Mouse (Mus musculus) CH12.LX (cell line): ENCODE data around the gene Tmco3. TPM values are rescaled to one million over a fixed set of nuclear protein-coding genes. Genes with fewer than 3 reads are reported as not detected.

ENCODE experiments used
- DNase-seq: peaks from one replicate; pipeline ENCODE4 v3.0.0-alpha.2; 2013; ENCODE audit errors: extremely low read depth
- H3K27ac ChIP-seq: 2 replicates; pipeline ENCODE4 v1.5.1; 2012; ENCODE audit warnings: low read depth, mild to moderate bottlenecking, control low read depth, moderate library complexity; ENCODE audit not compliant: insufficient read depth
- H3K27me3 ChIP-seq: replicated peaks from 2 replicates; pipeline ENCODE3; 2012; ENCODE audit warnings: inconsistent platforms
- H3K36me3 ChIP-seq, 2 experiments: replicated peaks in 1 of 2; 2 replicates each; pipeline versions ENCODE3 to v1.6.1; 2012; ENCODE audit warnings: inconsistent platforms in 1 of 2, low read length in 1 of 2, mild to moderate bottlenecking in 1 of 2, mixed read lengths in 1 of 2, moderate library complexity in 1 of 2; ENCODE audit not compliant: control insufficient read depth in 1 of 2, insufficient read depth in 1 of 2
- H3K4me1 ChIP-seq, 2 experiments: 2 replicates each; pipeline ENCODE4 v1.6.1; 2012; ENCODE audit warnings: inconsistent platforms in 1 of 2, moderate library complexity in 1 of 2; ENCODE audit not compliant: insufficient read depth in 2 of 2, control insufficient read depth in 1 of 2
- H3K4me2 ChIP-seq: 2 replicates; pipeline ENCODE4 v1.6.1; 2012; ENCODE audit warnings: low read depth, mild to moderate bottlenecking, control low read depth; ENCODE audit not compliant: poor library complexity, insufficient read depth, severe bottlenecking
- H3K4me3 ChIP-seq, 3 experiments: fragments of 150-350 bp in 1 of 3; sonication (generic) in 1 of 3; replicated peaks in 1 of 3; 2 replicates each; pipeline versions ENCODE3 to v1.5.1; 2011 to 2012; ENCODE audit warnings: low read depth in 2 of 3, low read length in 2 of 3, mild to moderate bottlenecking in 2 of 3, moderate library complexity in 2 of 3, control low read depth in 1 of 3, improper control_type of control experiment in 1 of 3, inconsistent platforms in 1 of 3, mixed read lengths in 1 of 3; ENCODE audit not compliant: poor library complexity in 1 of 3
- H3K79me2 ChIP-seq: replicated peaks from 2 replicates; pipeline ENCODE4 v1.6.1; 2012; ENCODE audit warnings: mild to moderate bottlenecking, moderate library complexity; ENCODE audit not compliant: control insufficient read depth, poor library complexity, insufficient read depth, severe bottlenecking; ENCODE audit errors: extremely low read depth
- H3K9ac ChIP-seq: 2 replicates; pipeline ENCODE4 v1.6.1; 2012; ENCODE audit warnings: low read depth, mild to moderate bottlenecking, control low read depth, moderate library complexity; ENCODE audit not compliant: insufficient read depth
- H3K9me3 ChIP-seq: replicated peaks from 2 replicates; pipeline ENCODE3; 2012; ENCODE audit warnings: low read length, inconsistent platforms, mixed read lengths
- CHD1 ChIP-seq: IDR thresholded peaks from 2 replicates; pipeline ENCODE4 v1.6.1; 2012; ENCODE audit warnings: low read depth, low read length, improper control_type of control experiment, inconsistent platforms
- CTCF ChIP-seq, 2 experiments: IDR thresholded peaks in 1 of 2; conservative IDR thresholded peaks in 1 of 2; 2 replicates each; pipeline ENCODE4 v1.5.1; 2011 to 2012; ENCODE audit warnings: low read depth in 2 of 2, low read length in 2 of 2, improper control_type of control experiment in 1 of 2, inconsistent platforms in 1 of 2, mild to moderate bottlenecking in 1 of 2, moderate library complexity in 1 of 2
- GABPA ChIP-seq: IDR thresholded peaks from 2 replicates; pipeline ENCODE4 v1.6.1; 2012; ENCODE audit warnings: low read depth, low read length, improper control_type of control experiment, inconsistent platforms; ENCODE audit not compliant: insufficient replicate concordance
- KAT2A ChIP-seq: IDR thresholded peaks from 2 replicates; pipeline ENCODE4 v1.6.1; 2012; ENCODE audit warnings: low read length, improper control_type of control experiment, inconsistent platforms; ENCODE audit not compliant: insufficient replicate concordance
- MAZ ChIP-seq: IDR thresholded peaks from 2 replicates; pipeline ENCODE4 v1.6.1; 2012; ENCODE audit warnings: low read depth, mild to moderate bottlenecking, inconsistent platforms, low read length, improper control_type of control experiment, moderate library complexity
- MYC ChIP-seq: IDR thresholded peaks from 2 replicates; pipeline ENCODE4 v1.6.1; 2011; ENCODE audit warnings: low read depth, mild to moderate bottlenecking, improper control_type of control experiment, low read length
- NELFE ChIP-seq: IDR thresholded peaks from 2 replicates; pipeline ENCODE4 v1.6.1; 2011; ENCODE audit warnings: low read depth, low read length, improper control_type of control experiment
- POLR2A ChIP-seq: IDR thresholded peaks from 2 replicates; pipeline ENCODE4 v1.6.1; 2011; ENCODE audit warnings: low read depth, mild to moderate bottlenecking, improper control_type of control experiment, low read length
- POLR2AphosphoS2 ChIP-seq: IDR thresholded peaks from 2 replicates; pipeline ENCODE4 v1.6.1; 2011; ENCODE audit warnings: low read depth, low read length, improper control_type of control experiment
- RAD21 ChIP-seq: IDR thresholded peaks from 2 replicates; pipeline ENCODE4 v1.6.1; 2011; ENCODE audit warnings: low read depth, mild to moderate bottlenecking, low read length, improper control_type of control experiment, moderate library complexity
- SIN3A ChIP-seq: IDR thresholded peaks from 2 replicates; pipeline ENCODE4 v1.6.1; 2012; ENCODE audit warnings: low read length, improper control_type of control experiment, inconsistent platforms
- SMC3 ChIP-seq: IDR thresholded peaks from 2 replicates; pipeline ENCODE4 v1.6.1; 2011; ENCODE audit warnings: low read depth, low read length, improper control_type of control experiment
- USF1 ChIP-seq: IDR thresholded peaks from 2 replicates; pipeline ENCODE4 v1.6.1; 2014; ENCODE audit warnings: low read depth, mild to moderate bottlenecking, inconsistent platforms, low read length, improper control_type of control experiment
- USF2 ChIP-seq: conservative IDR thresholded peaks from 2 replicates; pipeline ENCODE4 v1.6.1; 2011; ENCODE audit warnings: low read depth, low read length, improper control_type of control experiment
- ZC3H11A ChIP-seq: IDR thresholded peaks from 2 replicates; pipeline ENCODE4 v1.6.1; 2012; ENCODE audit warnings: low read depth, mild to moderate bottlenecking, inconsistent platforms, low read length, improper control_type of control experiment
- ZKSCAN1 ChIP-seq: IDR thresholded peaks from 2 replicates; pipeline ENCODE4 v1.6.1; 2012; ENCODE audit warnings: low read depth, inconsistent platforms, low read length, improper control_type of control experiment, borderline replicate concordance
- ZNF384 ChIP-seq: IDR thresholded peaks from 2 replicates; pipeline ENCODE4 v1.6.1; 2012; ENCODE audit warnings: low read depth, low read length, improper control_type of control experiment, inconsistent platforms
- dilution Hi-C: fragments of 300-500 bp; cut with MboI; formaldehyde crosslinking; loops from 2 replicates; pipeline ENCODE4 v1.14.3; 2020; ENCODE audit warnings: low sequenced_read_pairs; ENCODE audit not compliant: extremely low pct_unique_long_range_greater_than_20kb, extremely low pct_ligation_motif_present
- in situ Hi-C: fragments of 300-500 bp; cut with MboI; formaldehyde crosslinking; loops from 3 replicates; pipeline ENCODE4 v1.14.3; 2019; ENCODE audit warnings: low sequenced_read_pairs, low pct_ligation_motif_present, low pct_unique_long_range_greater_than_20kb, mixed read lengths
- polyA plus RNA-seq: library from polyadenylated mRNA; unstranded; fragments of >175 nt; gene quantifications from 2 replicates; pipeline ENCODE4 v1.2.1, GENCODE M21; 2012; ENCODE audit warnings: low read depth; ENCODE audit not compliant: insufficient read length
- total RNA-seq, 2 experiments: library from RNA; depleted of rRNA; stranded (reverse); fragments of 300-350 nt in 1 of 2; fragments of >200 nt in 1 of 2; gene quantifications; 2 replicates each; pipeline ENCODE4 v1.2.3; 2012 to 2014

Tmco3 gene
- total and polyA plus RNA-seq, 3 experiments, result 7.3 to 15.1 (median 10.1) TPM

DNA sequence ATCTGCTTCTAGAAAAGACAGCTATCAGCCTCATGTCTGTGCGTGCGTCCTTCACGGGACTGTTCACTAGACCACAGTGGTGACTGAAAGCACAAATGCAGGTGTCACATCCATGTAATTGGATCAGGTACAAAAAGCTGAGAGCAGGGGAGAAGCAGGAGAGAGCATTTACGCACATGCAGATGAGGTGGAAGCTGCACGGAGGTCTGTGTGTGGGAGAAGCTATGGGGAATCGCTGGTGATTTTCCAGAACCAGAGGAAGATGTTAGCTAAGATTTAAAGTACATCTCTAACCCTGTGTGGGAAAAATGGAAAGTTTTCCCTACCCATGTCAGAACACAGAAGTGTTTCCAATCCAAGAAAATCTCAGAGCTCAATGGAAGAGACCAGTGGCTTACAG, 17.5 kb downstream of the Tmco3 start:
- peaks cover 17 to 53% of the 10 kb centered on the region in 2 experiments for H3K36me3 ChIP-seq
- H3K9me3 ChIP-seq, result peaks cover 2% of the 10 kb centered on the region
- H3K4me3 ChIP-seq, result no peak overlapping the region
- H3K4me2 ChIP-seq, result no peak overlapping the region
- H3K27ac ChIP-seq, result no peak overlapping the region
- TF ChIP-seq ZNF384 (no peak), ZC3H11A (no peak), RAD21 (no peak), CHD1 (no peak), USF1 (no peak), ZKSCAN1 (no peak), CTCF (conservative IDR thresholded peaks at IDR 0.05 in 1 of 2, IDR thresholded peaks at IDR 0.05 in 1 of 2; ENCODE audit: low read depth in 2 of 2, low read length in 2 of 2) (no peak), POLR2A (no peak), USF2 (no peak), NELFE (no peak)
- in situ Hi-C loops, result no loop called here
- dilution Hi-C loops, result no loop called here
- no peaks in the 10 kb centered on the region for H3K4me1 ChIP-seq
- no peaks in the 10 kb centered on the region for H3K79me2 ChIP-seq
- no peaks in the 10 kb centered on the region for H3K27me3 ChIP-seq
- H3K9ac ChIP-seq, result no peak overlapping the region
- no peak for DNase-seq

DNA sequence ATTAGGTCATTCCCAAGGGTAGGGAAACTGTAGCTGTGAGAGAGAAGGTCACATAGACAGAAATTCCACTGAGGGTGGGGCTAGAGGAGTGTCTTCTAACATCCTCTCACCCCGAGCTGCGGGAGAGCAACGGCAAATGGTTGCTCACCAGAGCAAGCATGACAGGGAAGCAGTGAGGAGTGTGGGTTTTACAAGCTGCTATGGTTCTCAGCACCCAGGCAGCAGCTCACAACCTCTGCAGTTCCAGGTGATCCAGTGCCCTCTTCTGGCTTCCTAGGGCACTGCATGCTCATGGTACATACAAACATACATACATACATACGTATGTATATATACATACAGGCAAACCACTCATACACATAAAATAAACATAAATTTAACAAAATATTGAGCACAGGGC, 17.9 kb downstream of the Tmco3 start:
- in situ Hi-C loops, result no loop called here
- no peak overlapping the region for H3K9ac ChIP-seq
- H3K27me3 ChIP-seq, result no peaks in the 10 kb centered on the region
- no peak for DNase-seq
- TF ChIP-seq GABPA (no peak), MAZ (no peak), SIN3A (no peak), SMC3 (no peak), KAT2A (no peak), NELFE (no peak), ZNF384 (no peak), MYC (no peak), POLR2AphosphoS2 (no peak)
- peaks cover 17 to 51% of the 10 kb centered on the region in 2 experiments for H3K36me3 ChIP-seq
- no peak overlapping the region for H3K4me2 ChIP-seq
- H3K27ac ChIP-seq, result no peak overlapping the region
- no peak overlapping the region for H3K4me3 ChIP-seq
- dilution Hi-C loops, result no loop called here
- H3K79me2 ChIP-seq, result no peaks in the 10 kb centered on the region
- peaks cover 2% of the 10 kb centered on the region for H3K9me3 ChIP-seq
- H3K4me1 ChIP-seq, result no peaks in the 10 kb centered on the region
